Mouse (Mus musculus) hindbrain, embryonic 11.5 days (tissue): Measurements from ENCODE around the gene Pax5. TPM values are rescaled to one million over a fixed set of nuclear protein-coding genes. Genes with fewer than 3 reads are reported as not detected.

Source experiments
- ATAC-seq: fragments of 200-750 bp; cut with Nextera tagmentation; 2 replicates; pipeline ENCODE4 v1.8.0; 2017; ENCODE audit warnings: mild to moderate bottlenecking, moderate TSS enrichment, moderate library complexity; ENCODE audit not compliant: low FRiP score
- DNase-seq: peaks from one replicate; pipeline ENCODE4 v3.0.0-alpha.2; 2015; ENCODE audit warnings: low spot score
- H3K27ac ChIP-seq: fragments of 300-500 bp; sonication (generic); 2 replicates; pipeline ENCODE4 v1.5.1; 2014; ENCODE audit warnings: mild to moderate bottlenecking, low read depth, low read length
- H3K27me3 ChIP-seq: fragments of 300-500 bp; sonication (generic); 2 replicates; pipeline ENCODE4 v1.6.1; 2014; ENCODE audit warnings: mild to moderate bottlenecking, low read length, moderate library complexity, mixed read lengths; ENCODE audit not compliant: control insufficient read depth, insufficient read depth
- H3K36me3 ChIP-seq: fragments of 300-500 bp; sonication (generic); 2 replicates; pipeline ENCODE4 v1.6.1; 2014; ENCODE audit warnings: mild to moderate bottlenecking, low read length, moderate library complexity, mixed read lengths; ENCODE audit not compliant: control insufficient read depth, insufficient read depth
- H3K4me1 ChIP-seq: fragments of 300-500 bp; sonication (generic); replicated peaks from 2 replicates; pipeline ENCODE4 v1.6.1; 2014; ENCODE audit warnings: low read length, mixed read lengths; ENCODE audit not compliant: control insufficient read depth, insufficient read depth
- H3K4me2 ChIP-seq: fragments of 300-500 bp; sonication (generic); replicated peaks from 2 replicates; pipeline ENCODE4 v1.6.1; 2014; ENCODE audit warnings: mild to moderate bottlenecking, low read depth, low read length
- H3K4me3 ChIP-seq: fragments of 300-500 bp; sonication (generic); 2 replicates; pipeline ENCODE4 v1.5.1; 2014; ENCODE audit warnings: low read depth, low read length
- H3K9ac ChIP-seq: fragments of 300-500 bp; sonication (generic); 2 replicates; pipeline ENCODE4 v1.6.1; 2014; ENCODE audit warnings: low read depth, low read length
- H3K9me3 ChIP-seq: fragments of 300-500 bp; sonication (generic); 2 replicates; pipeline ENCODE4 v1.6.1; 2016; ENCODE audit warnings: low read length; ENCODE audit not compliant: control insufficient read depth
- WGBS: fragments of 180-500 bp; shearing (Covaris S2); extraction: QIAGEN DNeasy Blood & Tissue Kit; methylation state at CpG from one replicate; pipeline ENCODE4 v1.1.7; 2014; 5-methylcytosine and 5-hydroxymethylcytosine counted together
- polyA plus RNA-seq: library from polyadenylated mRNA; unstranded; fragments of >200 nt; fragmentation: Nextera tagmentation; extraction: Ambion mirVana; gene quantifications from 2 replicates; pipeline ENCODE4 v1.2.1, GENCODE M21; 2014

Gene Pax5
- polyA plus RNA-seq, 1 experiment from 2014 or later: 4.8 TPM

DNA sequence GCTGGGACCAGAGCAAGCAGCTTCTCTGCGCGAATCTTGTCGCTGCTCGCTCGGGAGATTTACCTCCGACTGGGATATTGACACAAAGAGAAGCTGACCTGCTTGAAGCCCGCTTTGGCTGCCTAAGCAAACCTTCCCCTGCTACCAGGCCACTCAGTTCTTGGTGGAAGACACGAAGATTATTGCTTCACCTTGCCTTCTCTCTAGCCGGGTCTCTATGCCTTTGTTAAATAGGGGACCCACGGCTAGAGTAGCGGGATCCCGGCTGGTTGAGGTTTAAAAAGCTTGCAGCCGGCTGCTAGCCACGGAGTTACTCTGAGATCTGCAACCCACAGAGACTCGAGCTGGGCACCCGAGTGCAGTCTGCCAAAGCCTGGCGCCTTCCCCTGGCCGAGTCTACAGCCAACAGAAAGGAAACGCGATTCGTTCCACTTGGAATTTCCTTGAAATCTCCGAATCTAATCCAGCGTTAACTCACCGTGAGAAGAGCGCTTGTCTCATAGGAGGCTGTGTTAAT is 8.2 kb downstream of the Pax5 start:
- Histone ChIP-seq H3K4me2 (peak overlapping the region; percentile 52), H3K9me3 (no peaks in the 10 kb centered on the region), H3K27ac (no peak overlapping the region), H3K36me3 (no peaks in the 10 kb centered on the region), H3K9ac (0 out of 2 replicates have a peak overlapping the region, but pooled peaks have one; percentile 5), H3K4me3 (peak overlapping the region; percentile 46), H3K4me1 (peaks cover 3% of the 10 kb centered on the region; the same call in 1 of the 2 replicates), H3K27me3 (peaks cover 70% of the 10 kb centered on the region)
- under 1% methylated on average over 25 of the region's 25 CpGs for WGBS
- ATAC-seq: no peak
- peak; percentile 68 for DNase-seq

DNA sequence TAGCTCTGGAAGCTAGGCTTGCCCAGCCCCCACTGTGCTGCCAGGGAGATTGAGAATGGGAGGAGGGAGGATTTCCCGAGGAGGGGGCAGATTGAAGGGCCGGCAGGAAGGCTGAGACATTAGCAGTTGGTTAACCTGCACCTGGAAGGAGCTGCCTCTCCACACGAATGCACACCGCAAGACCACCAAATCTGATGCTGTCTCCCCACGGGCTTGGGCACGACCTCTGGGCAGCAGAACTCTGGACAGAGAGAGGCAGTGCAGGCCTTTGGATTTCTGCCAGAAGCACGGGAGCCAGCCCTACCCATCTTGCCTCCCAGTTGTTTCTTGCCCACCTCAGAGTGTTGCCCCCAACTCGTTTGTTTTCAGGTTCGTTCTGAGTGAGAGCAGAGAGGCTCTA is 8.8 kb downstream of the Pax5 start:
- DNase-seq (no peak), ATAC-seq (no peak)
- Histone ChIP-seq H3K27me3 (peaks cover 65% of the 10 kb centered on the region), H3K9me3 (no peaks in the 10 kb centered on the region), H3K36me3 (no peaks in the 10 kb centered on the region), H3K4me1 (peaks cover 3% of the 10 kb centered on the region; the same call in 1 of the 2 replicates), H3K27ac (no peak overlapping the region), H3K4me2 (peak overlapping the region; percentile 52), H3K9ac (0 out of 2 replicates have a peak overlapping the region, but pooled peaks have one; percentile 5), H3K4me3 (peak overlapping the region; percentile 46)
- 0% methylated on average over 9 of the region's 9 CpGs for WGBS

DNA sequence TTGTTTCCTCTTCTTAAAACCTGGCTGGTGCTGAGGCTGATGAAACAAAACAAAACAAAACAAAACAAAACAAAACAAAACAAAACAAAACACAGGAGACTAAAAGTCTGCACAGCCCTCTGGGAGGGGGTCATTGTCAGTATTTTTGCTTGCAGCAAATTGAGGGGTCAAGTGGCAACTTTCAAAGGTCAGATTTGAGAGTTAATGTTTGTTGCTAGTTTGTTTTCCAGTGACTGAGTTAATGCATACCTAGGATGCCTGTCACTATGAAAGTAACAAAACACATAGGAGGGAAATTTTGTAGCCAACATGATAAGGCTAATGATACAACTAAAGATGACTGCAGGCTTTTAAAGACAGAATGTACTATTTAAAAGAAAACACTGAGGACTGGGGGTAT is 13.6 kb downstream of the Pax5 start:
- Histone ChIP-seq H3K27me3 (peaks cover 38% of the 10 kb centered on the region), H3K4me1 (no peaks in the 10 kb centered on the region)

DNA sequence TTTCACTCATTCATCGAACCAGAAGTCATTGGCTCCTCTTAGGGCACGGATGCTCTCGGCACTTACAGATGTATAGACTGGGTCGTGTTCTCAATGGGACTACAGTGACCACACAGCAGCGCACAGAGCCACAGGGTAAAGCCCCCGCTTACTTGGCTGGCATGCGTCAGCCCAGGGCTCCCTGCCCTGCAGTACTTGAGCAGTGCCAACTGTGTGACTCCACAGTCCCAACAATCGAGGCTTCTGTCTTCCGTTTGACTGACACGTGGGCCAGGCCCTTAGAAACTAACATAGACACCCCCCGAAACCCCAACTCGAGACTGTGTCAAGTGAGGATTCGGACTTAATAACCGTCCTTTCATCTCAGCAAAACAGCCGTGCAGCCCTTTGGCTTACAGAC is 15.9 kb downstream of the Pax5 start:
- Histone ChIP-seq H3K4me2 (no peak overlapping the region), H3K4me1 (no peaks in the 10 kb centered on the region), H3K9ac (no peak overlapping the region), H3K27me3 (peaks cover 17% of the 10 kb centered on the region), H3K36me3 (no peaks in the 10 kb centered on the region), H3K4me3 (no peak overlapping the region), H3K9me3 (no peaks in the 10 kb centered on the region), H3K27ac (no peak overlapping the region)
- ATAC-seq (no peak), DNase-seq (peak; percentile 33)
- 42% methylated on average over 15 of the region's 15 CpGs for WGBS

More for the DNA sequence above, 13.6 kb downstream of the Pax5 start:
- no peak overlapping the region for H3K27ac ChIP-seq
- H3K36me3 ChIP-seq: no peaks in the 10 kb centered on the region
- no peak overlapping the region for H3K4me2 ChIP-seq
- no peak overlapping the region for H3K9ac ChIP-seq
- ATAC-seq (no peak), DNase-seq (no peak)
- no peak overlapping the region for H3K4me3 ChIP-seq
- no peaks in the 10 kb centered on the region for H3K9me3 ChIP-seq

DNA sequence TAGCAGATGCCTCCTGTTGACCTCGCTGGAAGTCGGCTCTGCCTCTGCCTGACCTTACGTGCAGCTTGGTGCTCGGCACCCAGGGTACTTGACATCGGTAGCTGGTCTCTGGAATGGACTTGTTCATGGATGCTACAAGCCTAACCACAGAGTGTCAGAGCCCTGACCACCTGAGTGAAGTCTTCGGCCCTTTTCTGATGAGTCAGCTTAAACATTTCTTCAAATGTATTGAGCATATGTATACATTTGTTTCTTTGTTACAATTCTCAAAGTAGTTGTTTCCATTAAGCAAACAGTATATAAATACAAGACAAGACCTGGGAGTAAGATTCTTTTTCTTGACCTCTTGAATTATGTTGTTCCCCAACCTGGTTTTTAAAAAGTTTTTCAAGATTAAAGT is 24.7 kb downstream of the Pax5 start:
- H3K9ac ChIP-seq: no peak overlapping the region
- DNase-seq (no peak), ATAC-seq (no peak)
- WGBS: 78% methylated on average over 6 of the region's 6 CpGs
- no peak overlapping the region for H3K27ac ChIP-seq
- H3K27me3 ChIP-seq: 0 out of 2 replicates have a peak, but pooled peaks cover 2% of the 10 kb centered on the region
- no peaks in the 10 kb centered on the region; the same call in 1 of the 2 replicates for H3K36me3 ChIP-seq
- no peaks in the 10 kb centered on the region for H3K4me1 ChIP-seq
- H3K4me3 ChIP-seq: no peak overlapping the region
- no peaks in the 10 kb centered on the region for H3K9me3 ChIP-seq
- no peak overlapping the region for H3K4me2 ChIP-seq

DNA sequence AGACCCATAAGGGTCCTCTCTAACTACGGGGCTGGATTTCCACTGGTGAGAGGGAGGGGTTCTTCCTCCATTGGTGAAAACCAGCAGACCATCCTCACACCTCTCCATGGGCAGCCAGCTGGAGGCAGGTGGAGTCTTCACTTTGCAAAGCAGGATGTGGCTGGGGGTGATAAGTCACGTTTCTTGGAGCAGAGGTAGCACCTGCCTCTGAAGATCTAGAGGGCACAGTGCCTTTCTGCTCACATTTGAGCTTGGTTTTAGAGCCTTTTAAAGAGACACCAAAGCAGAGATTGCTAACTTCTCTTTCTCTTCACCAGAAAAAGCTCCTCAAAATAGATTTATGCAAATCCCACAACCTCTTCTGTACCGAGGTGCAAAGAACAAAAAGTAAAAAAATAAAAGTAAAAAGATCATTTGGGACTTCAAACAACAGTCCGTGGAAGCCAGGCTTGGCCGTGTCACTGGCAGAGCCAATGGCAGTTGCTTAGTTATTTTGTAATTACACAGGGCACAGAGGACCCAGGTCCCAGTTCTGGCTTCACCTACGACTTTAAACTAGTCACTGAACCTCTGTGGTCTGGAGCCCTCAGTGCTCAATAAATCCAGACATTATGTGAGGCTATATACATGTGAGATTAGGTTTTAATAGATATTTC is 29.9 kb downstream of the Pax5 start:
- no peak overlapping the region for H3K4me2 ChIP-seq
- H3K9me3 ChIP-seq: no peaks in the 10 kb centered on the region
- no peak overlapping the region for H3K27ac ChIP-seq
- 0 out of 2 replicates have a peak, but pooled peaks cover 2% of the 10 kb centered on the region for H3K27me3 ChIP-seq
- H3K4me3 ChIP-seq: no peak overlapping the region
- H3K9ac ChIP-seq: no peak overlapping the region
- no peaks in the 10 kb centered on the region for H3K4me1 ChIP-seq
- ATAC-seq: no peak
- WGBS: 77% methylated on average over 6 of the region's 6 CpGs
- DNase-seq: no peak
- no peaks in the 10 kb centered on the region; the same call in 1 of the 2 replicates for H3K36me3 ChIP-seq

DNA sequence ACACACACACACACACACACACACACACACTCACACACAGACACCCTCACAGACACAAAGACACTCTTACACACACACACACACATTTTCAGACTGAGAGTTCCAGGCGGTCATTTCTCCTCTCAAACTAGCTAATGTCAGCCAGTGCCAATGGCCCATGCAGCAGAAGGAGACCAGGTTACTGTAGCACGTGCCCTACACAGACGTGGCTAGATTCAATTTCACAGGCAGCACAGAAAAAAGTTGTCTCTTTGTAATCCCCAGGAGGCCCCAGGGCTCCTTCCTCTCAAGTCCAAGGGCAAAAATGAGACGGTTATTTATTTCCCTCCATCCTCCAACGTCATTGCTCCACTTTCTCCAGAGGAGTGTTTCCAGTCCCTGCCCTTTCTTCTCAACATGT is 31.6 kb downstream of the Pax5 start:
- no peak overlapping the region for H3K4me2 ChIP-seq
- H3K36me3 ChIP-seq: no peaks in the 10 kb centered on the region; the same call in 1 of the 2 replicates
- no peak for DNase-seq
- H3K4me3 ChIP-seq: no peak overlapping the region
- H3K9ac ChIP-seq: no peak overlapping the region
- WGBS: 51% methylated on average over 5 of the region's 5 CpGs
- no peaks in the 10 kb centered on the region for H3K9me3 ChIP-seq
- H3K27me3 ChIP-seq: 0 out of 2 replicates have a peak, but pooled peaks cover 2% of the 10 kb centered on the region
- H3K27ac ChIP-seq: no peak overlapping the region
- H3K4me1 ChIP-seq: no peaks in the 10 kb centered on the region; the same call in 1 of the 2 replicates
- ATAC-seq: no peak

DNA sequence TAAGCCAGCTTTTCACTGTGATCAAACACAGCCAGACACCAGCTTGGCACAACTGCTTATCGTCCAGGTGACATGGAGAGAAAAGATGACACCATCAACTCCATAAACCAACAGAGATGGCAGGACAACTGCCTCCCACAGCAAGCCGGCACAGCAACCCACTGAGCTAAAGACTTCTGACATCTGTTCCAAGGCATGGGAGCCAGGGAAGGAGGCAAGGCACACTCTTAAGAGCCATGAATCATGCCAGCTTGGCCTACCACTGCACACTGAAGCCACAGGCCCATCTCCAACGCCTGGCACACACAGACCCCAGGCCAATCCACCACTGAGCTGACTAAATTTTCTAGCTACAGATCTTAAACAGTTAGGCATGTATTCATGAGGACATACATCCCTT is 32.3 kb downstream of the Pax5 start:
- no peaks in the 10 kb centered on the region for H3K9me3 ChIP-seq
- WGBS: 67% methylated on average over 3 of the region's 3 CpGs
- no peaks in the 10 kb centered on the region for H3K27me3 ChIP-seq
- H3K4me2 ChIP-seq: no peak overlapping the region
- no peak for DNase-seq
- no peak overlapping the region for H3K9ac ChIP-seq
- no peak overlapping the region for H3K4me3 ChIP-seq
- H3K27ac ChIP-seq: no peak overlapping the region
- ATAC-seq: no peak
- no peaks in the 10 kb centered on the region for H3K36me3 ChIP-seq
- H3K4me1 ChIP-seq: no peaks in the 10 kb centered on the region; the same call in 1 of the 2 replicates

DNA sequence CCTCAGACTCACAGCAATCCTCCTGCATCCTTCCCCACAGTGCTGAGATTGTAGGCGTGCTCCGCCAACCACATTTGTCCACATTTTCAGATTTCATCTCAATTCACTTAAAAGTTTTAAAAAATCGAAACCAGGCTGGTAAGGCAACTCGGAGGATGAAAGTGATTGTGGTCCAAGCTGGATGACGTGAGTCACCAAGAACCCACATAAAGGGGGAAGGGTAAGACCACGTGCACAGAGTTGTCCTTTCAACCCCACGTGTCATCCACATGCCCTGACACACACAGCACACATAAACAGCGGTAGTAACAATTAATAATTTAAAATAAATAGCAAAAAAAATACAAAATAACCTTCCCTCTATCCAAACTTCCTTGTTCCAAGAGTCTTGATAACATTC is 35.3 kb downstream of the Pax5 start:
- no peak overlapping the region for H3K4me3 ChIP-seq
- no peak overlapping the region for H3K27ac ChIP-seq
- H3K36me3 ChIP-seq: no peaks in the 10 kb centered on the region
- no peaks in the 10 kb centered on the region for H3K9me3 ChIP-seq
- H3K9ac ChIP-seq: no peak overlapping the region
- H3K4me2 ChIP-seq: no peak overlapping the region
- ATAC-seq: no peak
- no peaks in the 10 kb centered on the region for H3K27me3 ChIP-seq
- H3K4me1 ChIP-seq: no peaks in the 10 kb centered on the region; the same call in 1 of the 2 replicates
- WGBS: 86% methylated on average over 8 of the region's 8 CpGs
- DNase-seq: no peak
